Mouse (Mus musculus) heart, embryonic 11.5 days (tissue): ENCODE results near the gene Gimap7. TPM values are rescaled to one million over a fixed set of nuclear protein-coding genes. Genes with fewer than 3 reads are reported as not detected.

Source experiments
- ATAC-seq: fragments of 200-750 bp; cut with Nextera tagmentation; replicated peaks from 2 replicates; pipeline ENCODE4 v1.8.0; 2017; ENCODE audit warnings: moderate library complexity; ENCODE audit not compliant: insufficient number of reproducible peaks, low FRiP score, low TSS enrichment
- H3K27ac ChIP-seq: fragments of 300-500 bp; sonication (generic); 2 replicates; pipeline ENCODE4 v1.5.1; 2014; ENCODE audit warnings: mild to moderate bottlenecking, low read depth, low read length
- H3K27me3 ChIP-seq: fragments of 300-500 bp; sonication (generic); 2 replicates; pipeline ENCODE4 v1.6.1; 2014; ENCODE audit warnings: mild to moderate bottlenecking, low read length, mixed read lengths; ENCODE audit not compliant: control insufficient read depth, insufficient read depth
- H3K36me3 ChIP-seq: fragments of 300-500 bp; sonication (generic); 2 replicates; pipeline ENCODE4 v1.6.1; 2014; ENCODE audit warnings: mild to moderate bottlenecking, low read length, moderate library complexity, mixed read lengths; ENCODE audit not compliant: control insufficient read depth, insufficient read depth
- H3K4me1 ChIP-seq: fragments of 300-500 bp; sonication (generic); 2 replicates; pipeline ENCODE4 v1.6.1; 2014; ENCODE audit warnings: low read length; ENCODE audit not compliant: control insufficient read depth, insufficient read depth
- H3K4me2 ChIP-seq: fragments of 300-500 bp; sonication (generic); 2 replicates; pipeline ENCODE4 v1.6.1; 2014; ENCODE audit warnings: mild to moderate bottlenecking, moderate library complexity
- H3K4me3 ChIP-seq: fragments of 300-500 bp; sonication (generic); 2 replicates; pipeline ENCODE4 v1.5.1; 2014; ENCODE audit warnings: low read depth, low read length
- H3K9ac ChIP-seq: fragments of 300-500 bp; sonication (generic); 2 replicates; pipeline ENCODE4 v1.6.1; 2014; ENCODE audit warnings: mild to moderate bottlenecking, low read depth, low read length, moderate library complexity
- H3K9me3 ChIP-seq: fragments of 300-500 bp; sonication (generic); replicated peaks from 2 replicates; pipeline ENCODE4 v1.6.1; 2016; ENCODE audit warnings: low read length; ENCODE audit not compliant: control insufficient read depth
- WGBS: fragments of 180-500 bp; shearing (Covaris S2); extraction: QIAGEN DNeasy Blood & Tissue Kit; methylation state at CpG from one replicate; pipeline ENCODE4 v1.1.7; 2014; ENCODE audit not compliant: insufficient replicate concordance; 5-methylcytosine and 5-hydroxymethylcytosine counted together
- polyA plus RNA-seq: library from polyadenylated mRNA; unstranded; fragments of >200 nt; fragmentation: Nextera tagmentation; extraction: Ambion mirVana; gene quantifications from 2 replicates; pipeline ENCODE4 v1.2.1, GENCODE M21; 2014

Gene Gimap7
- polyA plus RNA-seq, 1 experiment from 2014 or later = not detected

GRCm38 (mm10) chr6:48685694-48686665, 32.4 kb upstream of the Gimap7 start:
- Histone ChIP-seq H3K27me3 (no peaks in the 10 kb centered on the region), H3K36me3 (no peaks in the 10 kb centered on the region), H3K4me3 (no peak overlapping the region), H3K4me2 (no peak overlapping the region), H3K27ac (no peak overlapping the region; the same call in 1 of the 2 replicates), H3K9me3 (no peaks in the 10 kb centered on the region), H3K4me1 (no peaks in the 10 kb centered on the region), H3K9ac (no peak overlapping the region)
- WGBS = 72% methylated on average over 7 of the region's 7 CpGs
- ATAC-seq = no peak

GRCm38 (mm10) chr6:48687077-48687476, 31.3 kb upstream of the Gimap7 start:
- no peak overlapping the region for H3K4me2 ChIP-seq
- 57% methylated on average over 2 of the region's 2 CpGs for WGBS
- no peak overlapping the region for H3K27ac ChIP-seq

GRCm38 (mm10) chr6:48689320-48689719, 29.1 kb upstream of the Gimap7 start:
- no peak for ATAC-seq
- Histone ChIP-seq H3K4me1 (no peaks in the 10 kb centered on the region), H3K9me3 (no peaks in the 10 kb centered on the region), H3K27me3 (no peaks in the 10 kb centered on the region), H3K9ac (no peak overlapping the region), H3K4me3 (no peak overlapping the region), H3K36me3 (no peaks in the 10 kb centered on the region), H3K4me2 (no peak overlapping the region), H3K27ac (no peak overlapping the region)
- 53% methylated on average over 2 of the region's 2 CpGs for WGBS

More at GRCm38 (mm10) chr6:48687077-48687476, 31.3 kb upstream of the Gimap7 start:
- H3K4me1 ChIP-seq = no peaks in the 10 kb centered on the region
- no peak for ATAC-seq
- H3K36me3 ChIP-seq = no peaks in the 10 kb centered on the region
- no peak overlapping the region for H3K4me3 ChIP-seq
- H3K27me3 ChIP-seq = no peaks in the 10 kb centered on the region
- H3K9ac ChIP-seq = no peak overlapping the region
- no peaks in the 10 kb centered on the region for H3K9me3 ChIP-seq

GRCm38 (mm10) chr6:48692962-48693361, 25.5 kb upstream of the Gimap7 start:
- Histone ChIP-seq H3K4me3 (no peak overlapping the region), H3K36me3 (no peaks in the 10 kb centered on the region), H3K9ac (no peak overlapping the region), H3K4me2 (no peak overlapping the region), H3K9me3 (no peaks in the 10 kb centered on the region), H3K4me1 (no peaks in the 10 kb centered on the region), H3K27me3 (no peaks in the 10 kb centered on the region), H3K27ac (no peak overlapping the region)
- WGBS = 80% methylated on average over 6 of the region's 6 CpGs
- no peak for ATAC-seq

GRCm38 (mm10) chr6:48696830-48697554, 21.4 kb upstream of the Gimap7 start:
- no peak for ATAC-seq
- H3K9me3 ChIP-seq = no peaks in the 10 kb centered on the region
- no peaks in the 10 kb centered on the region for H3K27me3 ChIP-seq
- no peak overlapping the region for H3K4me2 ChIP-seq
- H3K4me1 ChIP-seq = no peaks in the 10 kb centered on the region
- no peaks in the 10 kb centered on the region for H3K36me3 ChIP-seq
- 77% methylated on average over 4 of the region's 4 CpGs for WGBS
- no peak overlapping the region for H3K27ac ChIP-seq
- H3K4me3 ChIP-seq = no peak overlapping the region
- no peak overlapping the region for H3K9ac ChIP-seq

GRCm38 (mm10) chr6:48697555-48697930, 20.9 kb upstream of the Gimap7 start:
- no peak for ATAC-seq
- WGBS = 66% methylated on average over 1 of the region's 1 CpGs

GRCm38 (mm10) chr6:48698066-48698856, 20.2 kb upstream of the Gimap7 start:
- no peaks in the 10 kb centered on the region for H3K27me3 ChIP-seq
- no peaks in the 10 kb centered on the region for H3K36me3 ChIP-seq
- WGBS = 77% methylated on average over 7 of the region's 7 CpGs
- H3K4me2 ChIP-seq = no peak overlapping the region
- no peak overlapping the region for H3K27ac ChIP-seq
- no peak for ATAC-seq
- no peak overlapping the region for H3K4me3 ChIP-seq
- H3K9me3 ChIP-seq = no peaks in the 10 kb centered on the region
- H3K4me1 ChIP-seq = no peaks in the 10 kb centered on the region
- H3K9ac ChIP-seq = no peak overlapping the region

More at GRCm38 (mm10) chr6:48697555-48697930, 20.9 kb upstream of the Gimap7 start:
- H3K27ac ChIP-seq = no peak overlapping the region
- no peak overlapping the region for H3K4me3 ChIP-seq
- H3K36me3 ChIP-seq = no peaks in the 10 kb centered on the region
- no peaks in the 10 kb centered on the region for H3K9me3 ChIP-seq
- H3K27me3 ChIP-seq = no peaks in the 10 kb centered on the region
- no peaks in the 10 kb centered on the region for H3K4me1 ChIP-seq
- no peak overlapping the region for H3K4me2 ChIP-seq
- H3K9ac ChIP-seq = no peak overlapping the region

GRCm38 (mm10) chr6:48698888-48699287, 19.5 kb upstream of the Gimap7 start:
- Histone ChIP-seq H3K9ac (no peak overlapping the region), H3K27me3 (no peaks in the 10 kb centered on the region), H3K4me2 (no peak overlapping the region), H3K27ac (no peak overlapping the region), H3K9me3 (no peaks in the 10 kb centered on the region), H3K36me3 (no peaks in the 10 kb centered on the region), H3K4me3 (no peak overlapping the region), H3K4me1 (no peaks in the 10 kb centered on the region)
- 68% methylated on average over 3 of the region's 3 CpGs for WGBS
- no peak for ATAC-seq
